Mouse (Mus musculus): ENCODE results near the gene Erfe. TPM values are rescaled to one million over a fixed set of nuclear protein-coding genes. Genes with fewer than 3 reads are reported as not detected.
A peak's percentile ranks its signal among the peaks of the same experiment; 100 is the strongest.

Erfe gene
- polyA plus RNA-seq, 1 experiment from 2014 or later, result 1.1 TPM

DNA sequence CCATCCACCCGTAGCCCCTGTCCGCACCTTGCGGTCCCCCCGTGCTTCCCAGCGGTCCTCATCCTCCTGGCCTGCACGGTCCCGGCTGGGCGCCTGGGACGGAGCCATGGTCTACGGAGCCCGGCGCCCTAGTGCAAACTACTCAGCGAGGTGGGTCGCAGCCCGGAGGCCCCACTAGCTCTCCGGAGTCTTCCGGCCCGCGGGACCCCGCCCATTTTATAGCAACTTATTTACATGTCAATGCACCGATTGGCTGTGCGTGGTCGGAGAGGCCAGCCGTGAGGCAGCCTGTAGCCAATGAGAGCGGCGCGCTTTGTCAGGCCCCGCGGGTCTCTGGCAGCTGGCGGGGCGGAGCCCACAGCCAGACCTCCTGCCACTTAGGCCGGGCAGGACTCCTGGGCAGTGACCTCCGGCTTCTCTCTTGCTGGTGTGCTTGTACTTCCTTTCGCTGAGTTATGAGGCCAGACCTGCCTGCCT is 46.8 kb downstream of the Erfe start:
- peak overlapping the region; percentile 85 for H3K9ac ChIP-seq (ENCODE audit: low read length)

DNA sequence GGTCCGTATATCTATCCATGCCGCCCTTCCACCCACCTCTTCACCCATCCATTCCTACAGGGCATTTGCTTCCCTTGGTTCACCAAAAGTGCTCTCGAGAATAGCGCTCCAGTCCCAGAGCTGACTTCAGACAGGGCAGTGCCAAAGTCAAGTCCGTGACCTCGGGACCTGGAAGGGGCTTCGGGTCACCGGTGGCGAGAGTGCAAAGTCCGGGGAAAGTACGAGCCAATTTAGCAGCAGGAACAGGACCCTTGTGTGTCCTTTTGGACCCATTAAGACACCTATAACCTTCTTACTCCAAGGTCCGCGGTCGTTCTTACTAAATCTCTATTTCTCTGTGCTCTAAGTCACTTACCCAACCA is 47.3 kb downstream of the Erfe start:
- ATAC-seq (ENCODE audit: insufficient number of reproducible peaks, low FRiP score, low TSS enrichment, low read depth) (no peak; the same call in 1 of the 2 replicates), DNase-seq (ENCODE audit: low spot score) (no peak)
- peak overlapping the region; percentile 95 for H3K27ac ChIP-seq (replicated peaks; ENCODE audit: low read depth, low read length)
- peaks cover 24% of the 10 kb centered on the region for H3K4me1 ChIP-seq (ENCODE audit: control insufficient read depth, insufficient read depth, low read length)
- H3K9me3 ChIP-seq (ENCODE audit: control insufficient read depth, low read length), result no peaks in the 10 kb centered on the region
- H3K36me3 ChIP-seq (ENCODE audit: control insufficient read depth, insufficient read depth, low read length), result peaks cover 2% of the 10 kb centered on the region; the same call in 1 of the 2 replicates
- no peaks in the 10 kb centered on the region for H3K27me3 ChIP-seq (ENCODE audit: control insufficient read depth, insufficient read depth, low read length)
- peak overlapping the region; percentile 99 for H3K4me2 ChIP-seq (ENCODE audit: low read depth, severe bottlenecking)
- peak overlapping the region; percentile 75 for H3K9ac ChIP-seq (ENCODE audit: low read length)
- WGBS, result under 1% methylated on average over 14 of the region's 14 CpGs
- peak overlapping the region; percentile 73 for H3K4me3 ChIP-seq (ENCODE audit: low read depth, low read length)

More for the DNA sequence above, 46.8 kb downstream of the Erfe start:
- H3K4me2 ChIP-seq (ENCODE audit: low read depth, severe bottlenecking), result peak overlapping the region; percentile 99
- peak overlapping the region; percentile 73 for H3K4me3 ChIP-seq (ENCODE audit: low read depth, low read length)
- H3K9me3 ChIP-seq (ENCODE audit: control insufficient read depth, low read length), result no peaks in the 10 kb centered on the region
- H3K4me1 ChIP-seq (ENCODE audit: control insufficient read depth, insufficient read depth, low read length), result peaks cover 24% of the 10 kb centered on the region
- under 1% methylated on average over 34 of the region's 34 CpGs for WGBS
- peak overlapping the region; percentile 95 for H3K27ac ChIP-seq (replicated peaks; ENCODE audit: low read depth, low read length)
- no peaks in the 10 kb centered on the region for H3K27me3 ChIP-seq (ENCODE audit: control insufficient read depth, insufficient read depth, low read length)
- DNase-seq (ENCODE audit: low spot score) (peak; percentile 96), ATAC-seq (ENCODE audit: insufficient number of reproducible peaks, low FRiP score, low TSS enrichment, low read depth) (peak; percentile 92)
- peaks cover 2% of the 10 kb centered on the region; the same call in 1 of the 2 replicates for H3K36me3 ChIP-seq (ENCODE audit: control insufficient read depth, insufficient read depth, low read length)

DNA sequence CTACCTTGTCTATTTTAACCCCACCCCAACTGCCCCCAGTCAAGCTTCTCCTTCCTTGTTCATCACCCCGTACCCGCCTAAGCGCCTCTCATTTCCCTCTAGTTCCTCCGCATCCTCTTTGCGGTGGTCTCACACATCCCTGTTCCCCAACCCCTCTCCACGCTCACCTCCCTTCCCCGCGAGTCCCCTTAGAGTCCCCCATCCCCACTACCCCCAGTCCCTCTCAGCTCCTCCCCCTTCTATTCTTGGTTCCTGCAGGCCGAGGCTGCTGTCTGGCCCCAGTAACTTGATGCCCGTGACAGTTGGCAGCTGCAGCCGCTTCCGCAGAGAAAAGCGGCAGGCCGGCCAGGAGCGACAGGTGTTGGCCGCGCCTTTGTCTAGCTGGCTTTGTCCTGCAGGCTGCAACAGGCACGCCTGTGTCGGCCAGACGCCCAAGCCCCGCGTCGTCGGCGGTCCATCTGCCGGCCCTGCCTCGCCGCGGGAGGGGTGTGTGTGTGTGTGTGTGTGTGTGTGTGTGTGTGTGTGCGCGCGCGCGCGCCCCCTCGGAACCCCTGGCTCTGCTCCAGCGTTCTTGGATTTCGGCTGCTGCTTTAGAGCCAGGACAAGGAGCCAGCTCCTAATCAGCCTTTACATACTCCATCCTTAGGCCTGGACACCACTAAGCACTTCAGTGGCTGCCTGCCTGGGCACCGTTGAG is 47.8 kb downstream of the Erfe start, which contains the start of gene Hes6:
Gene Hes6, minus strand, starts transcription at position 141 of the 697 bp plus-strand sequence.
- H3K9me3 ChIP-seq (ENCODE audit: control insufficient read depth, low read length), result no peaks in the 10 kb centered on the region

DNA sequence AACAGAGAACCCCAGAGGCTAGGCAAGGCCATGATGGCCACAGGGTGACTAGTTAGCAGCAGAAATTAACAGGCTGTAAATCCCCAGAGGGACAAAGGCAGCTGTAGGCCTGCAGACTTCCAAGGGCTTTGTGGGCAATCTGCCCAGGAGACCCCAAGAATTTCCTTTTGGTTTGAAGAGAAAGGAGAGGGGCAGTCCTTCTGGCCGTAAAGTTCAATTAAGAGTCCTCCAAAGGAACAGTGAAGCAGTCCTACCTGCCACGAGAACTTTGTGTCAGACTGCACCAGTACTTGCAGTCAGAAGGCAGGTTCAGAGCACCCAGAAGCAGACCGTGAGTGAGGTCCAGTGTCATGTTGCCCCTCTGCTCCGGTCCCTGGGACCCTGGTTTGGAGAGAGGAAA is 48.7 kb downstream of the Erfe start:
- ATAC-seq (ENCODE audit: insufficient number of reproducible peaks, low FRiP score, low TSS enrichment, low read depth) (no peak), DNase-seq (ENCODE audit: low spot score) (no peak)
- Histone ChIP-seq H3K27me3 (ENCODE audit: control insufficient read depth, insufficient read depth, low read length) (no peaks in the 10 kb centered on the region), H3K36me3 (ENCODE audit: control insufficient read depth, insufficient read depth, low read length) (peaks cover 2% of the 10 kb centered on the region; the same call in 1 of the 2 replicates), H3K27ac (replicated peaks; ENCODE audit: low read depth, low read length) (peak overlapping the region; percentile 95), H3K9ac (ENCODE audit: low read length) (peak overlapping the region; percentile 75), H3K4me1 (ENCODE audit: control insufficient read depth, insufficient read depth, low read length) (peaks cover 24% of the 10 kb centered on the region), H3K4me2 (ENCODE audit: low read depth, severe bottlenecking) (peak overlapping the region; percentile 99), H3K9me3 (ENCODE audit: control insufficient read depth, low read length) (no peaks in the 10 kb centered on the region), H3K4me3 (ENCODE audit: low read depth, low read length) (no peak overlapping the region)
- 34% methylated on average over 4 of the region's 4 CpGs for WGBS

More for the DNA sequence above, 47.8 kb downstream of the Erfe start, which contains the start of gene Hes6:
- ATAC-seq (ENCODE audit: insufficient number of reproducible peaks, low FRiP score, low TSS enrichment, low read depth), result peak; percentile 59
- peak; percentile 88 for DNase-seq (ENCODE audit: low spot score)
- peak within 1 kb of the TSS; percentile 99 for H3K4me2 ChIP-seq (ENCODE audit: low read depth, severe bottlenecking)
- H3K4me3 ChIP-seq (ENCODE audit: low read depth, low read length), result peak within 1 kb of the TSS; percentile 73
- H3K4me1 ChIP-seq (ENCODE audit: control insufficient read depth, insufficient read depth, low read length), result peaks cover 24% of the 10 kb centered on the region
- peak within 1 kb of the TSS; percentile 85 for H3K9ac ChIP-seq (ENCODE audit: low read length)
- H3K36me3 ChIP-seq (ENCODE audit: control insufficient read depth, insufficient read depth, low read length), result peaks cover 2% of the 10 kb centered on the region; the same call in 1 of the 2 replicates
- peak within 1 kb of the TSS; percentile 95 for H3K27ac ChIP-seq (replicated peaks; ENCODE audit: low read depth, low read length)
- H3K27me3 ChIP-seq (ENCODE audit: control insufficient read depth, insufficient read depth, low read length), result no peaks in the 10 kb centered on the region
- WGBS, result under 1% methylated on average over 34 of the region's 39 CpGs

DNA sequence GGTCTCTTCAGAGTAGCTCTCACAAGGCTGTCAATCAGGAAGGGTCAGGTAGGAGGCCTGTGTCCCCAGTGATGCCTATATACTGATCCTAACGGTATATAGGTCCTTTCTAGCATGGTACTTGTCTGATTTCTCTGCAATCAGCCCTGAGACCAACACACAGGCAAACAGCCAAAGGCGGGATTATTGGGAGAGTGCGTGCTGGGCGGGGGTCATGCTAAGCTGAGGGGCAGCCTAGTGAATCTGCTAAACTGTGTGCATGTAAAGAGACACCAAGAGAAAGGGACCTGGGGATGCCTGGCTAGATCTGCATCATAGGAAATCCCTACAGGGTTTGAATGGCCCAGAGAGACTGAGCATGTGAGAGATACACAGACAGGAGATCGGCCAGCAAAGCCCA is 49.1 kb downstream of the Erfe start:
- ATAC-seq (ENCODE audit: insufficient number of reproducible peaks, low FRiP score, low TSS enrichment, low read depth), result no peak
- H3K9ac ChIP-seq (ENCODE audit: low read length), result peak overlapping the region; percentile 75
- no peaks in the 10 kb centered on the region for H3K9me3 ChIP-seq (ENCODE audit: control insufficient read depth, low read length)

DNA sequence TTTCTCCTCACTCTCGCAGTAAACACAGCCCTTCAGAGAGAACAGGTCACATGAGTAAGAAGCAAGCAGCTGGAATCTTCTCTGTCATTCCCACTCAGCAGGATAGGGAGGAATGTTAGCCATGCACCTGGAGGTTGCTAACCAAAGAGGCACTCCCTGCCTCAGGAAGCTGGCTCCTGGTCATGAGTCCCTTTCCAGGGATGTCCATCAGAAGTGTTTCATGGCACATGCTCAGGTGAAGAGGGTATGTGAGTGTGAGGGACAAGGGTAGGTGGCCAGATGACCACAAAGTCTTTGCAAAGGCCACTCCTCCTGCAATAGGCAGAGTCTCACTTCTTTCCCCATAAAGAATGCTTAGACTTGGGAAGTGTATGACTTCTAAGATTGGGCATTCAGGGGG is 51.8 kb downstream of the Erfe start:
- Histone ChIP-seq H3K9ac (ENCODE audit: low read length) (no peak overlapping the region), H3K27ac (replicated peaks; ENCODE audit: low read depth, low read length) (no peak overlapping the region), H3K27me3 (ENCODE audit: control insufficient read depth, insufficient read depth, low read length) (no peaks in the 10 kb centered on the region), H3K4me1 (ENCODE audit: control insufficient read depth, insufficient read depth, low read length) (peaks cover 13% of the 10 kb centered on the region), H3K36me3 (ENCODE audit: control insufficient read depth, insufficient read depth, low read length) (no peaks in the 10 kb centered on the region), H3K4me3 (ENCODE audit: low read depth, low read length) (no peak overlapping the region), H3K9me3 (ENCODE audit: control insufficient read depth, low read length) (no peaks in the 10 kb centered on the region), H3K4me2 (ENCODE audit: low read depth, severe bottlenecking) (no peak overlapping the region)
- no peak for ATAC-seq (ENCODE audit: insufficient number of reproducible peaks, low FRiP score, low TSS enrichment, low read depth)
- WGBS, result 62% methylated on average over 1 of the region's 1 CpGs
- DNase-seq (ENCODE audit: low spot score), result no peak

More for the DNA sequence above, 49.1 kb downstream of the Erfe start:
- Histone ChIP-seq H3K27ac (replicated peaks; ENCODE audit: low read depth, low read length) (peak overlapping the region; percentile 95; the same call in 1 of the 2 replicates), H3K4me3 (ENCODE audit: low read depth, low read length) (no peak overlapping the region), H3K27me3 (ENCODE audit: control insufficient read depth, insufficient read depth, low read length) (no peaks in the 10 kb centered on the region), H3K4me1 (ENCODE audit: control insufficient read depth, insufficient read depth, low read length) (peaks cover 24% of the 10 kb centered on the region), H3K36me3 (ENCODE audit: control insufficient read depth, insufficient read depth, low read length) (peaks cover 2% of the 10 kb centered on the region; the same call in 1 of the 2 replicates), H3K4me2 (ENCODE audit: low read depth, severe bottlenecking) (no peak overlapping the region)
- 74% methylated on average over 5 of the region's 5 CpGs for WGBS
- peak; percentile 41 for DNase-seq (ENCODE audit: low spot score)

DNA sequence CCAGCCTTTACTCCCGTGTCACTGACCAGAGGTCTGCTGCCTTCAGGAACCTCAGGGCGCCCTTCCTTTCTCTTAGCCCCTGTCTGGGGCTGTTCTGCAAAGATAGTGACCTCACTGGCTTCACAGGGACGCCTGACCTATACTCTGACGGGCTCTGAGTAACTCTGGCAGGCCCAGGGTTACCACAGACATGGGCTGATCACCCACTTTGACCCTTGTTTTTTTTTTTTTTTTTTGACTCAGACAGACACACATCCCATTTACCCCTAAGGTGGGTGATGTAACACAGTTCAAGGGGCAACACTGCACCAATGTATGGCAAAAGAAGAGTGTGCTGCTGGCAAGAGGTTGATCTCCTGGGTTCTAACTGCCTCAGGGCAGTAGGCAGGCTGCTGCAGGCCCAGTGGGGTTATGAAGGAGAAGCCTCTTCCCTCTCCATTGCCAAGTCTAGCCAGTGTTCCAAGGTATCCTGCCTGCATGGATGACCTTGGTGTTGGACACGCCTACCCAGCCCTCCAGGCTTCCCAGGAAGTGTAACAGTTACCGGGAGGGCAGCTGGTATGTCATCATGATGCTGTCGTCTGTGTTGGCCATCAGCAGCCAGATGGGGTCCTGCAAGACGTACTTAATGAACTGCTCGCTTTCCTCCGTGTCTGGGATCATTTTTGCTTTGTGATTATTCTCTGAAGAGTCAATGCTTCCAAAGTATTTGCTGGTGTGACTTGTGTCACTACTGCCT is 53.8 kb downstream of the Erfe start:
- peaks cover 8% of the 10 kb centered on the region for H3K4me1 ChIP-seq (ENCODE audit: control insufficient read depth, insufficient read depth, low read length)
- no peak overlapping the region for H3K9ac ChIP-seq (ENCODE audit: low read length)
- H3K4me3 ChIP-seq (ENCODE audit: low read depth, low read length), result no peak overlapping the region
- H3K4me2 ChIP-seq (ENCODE audit: low read depth, severe bottlenecking), result no peak overlapping the region
- H3K27me3 ChIP-seq (ENCODE audit: control insufficient read depth, insufficient read depth, low read length), result no peaks in the 10 kb centered on the region
- WGBS, result 69% methylated on average over 10 of the region's 10 CpGs
- no peaks in the 10 kb centered on the region for H3K9me3 ChIP-seq (ENCODE audit: control insufficient read depth, low read length)
- DNase-seq (ENCODE audit: low spot score) (no peak), ATAC-seq (ENCODE audit: insufficient number of reproducible peaks, low FRiP score, low TSS enrichment, low read depth) (no peak)
- H3K36me3 ChIP-seq (ENCODE audit: control insufficient read depth, insufficient read depth, low read length), result no peaks in the 10 kb centered on the region
- no peak overlapping the region for H3K27ac ChIP-seq (replicated peaks; ENCODE audit: low read depth, low read length)

DNA sequence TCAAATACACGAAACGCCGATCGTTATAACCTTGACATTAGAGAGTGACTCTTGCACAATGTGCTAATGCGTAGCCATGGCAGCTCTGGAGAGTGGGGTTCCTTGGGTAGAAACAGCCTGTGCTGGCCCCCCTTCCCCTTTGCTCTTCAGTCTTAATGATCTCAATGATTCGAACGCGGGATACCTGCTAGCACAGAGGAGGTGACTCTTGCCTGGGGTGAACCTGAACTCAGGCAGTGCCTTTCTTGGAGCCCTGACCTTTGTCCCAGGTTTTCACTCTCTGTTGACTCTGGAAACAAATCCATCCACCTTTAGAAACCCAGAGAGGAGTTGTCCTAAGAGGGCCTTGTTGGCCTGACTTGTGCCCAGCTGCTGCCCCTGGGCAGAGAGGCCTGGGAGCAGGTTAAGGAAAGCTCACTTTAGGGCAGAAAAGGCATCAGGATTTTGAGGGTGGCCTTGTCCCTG is 54.4 kb downstream of the Erfe start:
- 86% methylated on average over 8 of the region's 8 CpGs for WGBS
- Histone ChIP-seq H3K27me3 (ENCODE audit: control insufficient read depth, insufficient read depth, low read length) (no peaks in the 10 kb centered on the region), H3K36me3 (ENCODE audit: control insufficient read depth, insufficient read depth, low read length) (no peaks in the 10 kb centered on the region), H3K27ac (replicated peaks; ENCODE audit: low read depth, low read length) (no peak overlapping the region), H3K9me3 (ENCODE audit: control insufficient read depth, low read length) (no peaks in the 10 kb centered on the region), H3K4me2 (ENCODE audit: low read depth, severe bottlenecking) (no peak overlapping the region), H3K4me3 (ENCODE audit: low read depth, low read length) (no peak overlapping the region), H3K4me1 (ENCODE audit: control insufficient read depth, insufficient read depth, low read length) (0 out of 2 replicates have a peak, but pooled peaks cover 3% of the 10 kb centered on the region), H3K9ac (ENCODE audit: low read length) (no peak overlapping the region)
- ATAC-seq (ENCODE audit: insufficient number of reproducible peaks, low FRiP score, low TSS enrichment, low read depth) (no peak), DNase-seq (ENCODE audit: low spot score) (no peak)

All from limb, embryonic 11.5 days (tissue).